Mouse (Mus musculus) C2C12 (cell line): ENCODE results near the gene Was. TPM values are rescaled to one million over a fixed set of nuclear protein-coding genes. Genes with fewer than 3 reads are reported as not detected.

ENCODE experiments used
- H3K27me3 ChIP-seq: one replicate; pipeline ENCODE4 v1.6.1; 2011; ENCODE audit not compliant: control insufficient read depth, insufficient read depth, insufficient read length
- H3K36me3 ChIP-seq: one replicate; pipeline ENCODE4 v1.6.1; 2011; ENCODE audit not compliant: control insufficient read depth, insufficient read depth
- H3K4me3 ChIP-seq: one replicate; pipeline ENCODE4 v1.5.1; 2011; ENCODE audit warnings: mild to moderate bottlenecking, control low read depth; ENCODE audit not compliant: poor library complexity, insufficient read depth, severe bottlenecking
- H3K79me2 ChIP-seq: one replicate; pipeline ENCODE4 v1.6.1; 2011; ENCODE audit not compliant: control insufficient read depth, insufficient read depth
- H3K79me3 ChIP-seq: one replicate; pipeline ENCODE4 v1.6.1; 2011; ENCODE audit warnings: low read depth, control low read depth
- H3ac ChIP-seq: one replicate; pipeline ENCODE3; 2011; ENCODE audit warnings: low read depth; ENCODE audit not compliant: control insufficient read depth, insufficient read length
- CEBPB ChIP-seq: IDR thresholded peaks from one replicate; pipeline ENCODE4 v1.6.1; 2011; ENCODE audit warnings: low read depth, mild to moderate bottlenecking, control low read depth, moderate library complexity
- CTCF ChIP-seq: IDR thresholded peaks from one replicate; pipeline ENCODE4 v1.5.1; 2011; ENCODE audit not compliant: control insufficient read depth, insufficient read depth, insufficient read length
- FOSL1 ChIP-seq: IDR thresholded peaks from one replicate; pipeline ENCODE4 v1.8.0; 2011; ENCODE audit warnings: mild to moderate bottlenecking, low read length; ENCODE audit not compliant: poor library complexity, insufficient read depth, severe bottlenecking
- MAX ChIP-seq: IDR thresholded peaks from one replicate; pipeline ENCODE4 v1.6.1; 2011; ENCODE audit warnings: mild to moderate bottlenecking, control low read depth
- MYOD1 ChIP-seq: IDR thresholded peaks from one replicate; pipeline ENCODE4 v1.6.1; 2011; ENCODE audit warnings: low read depth; ENCODE audit not compliant: control insufficient read depth, insufficient read length
- MYOG ChIP-seq: IDR thresholded peaks from one replicate; pipeline ENCODE4 v1.6.1; 2011; ENCODE audit not compliant: control insufficient read depth, insufficient read length; ENCODE audit errors: extremely low read depth
- USF1 ChIP-seq: IDR thresholded peaks from one replicate; pipeline ENCODE4 v1.6.1; 2011; ENCODE audit warnings: low read depth, mild to moderate bottlenecking, control low read depth, moderate library complexity
- long read RNA-seq, 2 experiments: library from polyadenylated mRNA; unstranded; transcript quantifications; one replicate each; pipeline ENCODE4 v2.0.0; 2019 to 2020
- polyA plus RNA-seq: library from polyadenylated mRNA; unstranded; fragments of >200 nt; fragmentation: generic; extraction: Trizol; gene quantifications from one replicate; pipeline ENCODE4 v1.2.1, GENCODE M21; 2012; ENCODE audit warnings: missing spikeins

Gene Was
- 0.74 TPM for polyA plus RNA-seq
- long read RNA-seq, experiment 1: 0 reads
- long read RNA-seq, experiment 2, partial matches to known transcripts: 0 of 2 reads
- long read RNA-seq, experiment 2, other reads (novel, unspliced or antisense): 0 of 2 reads

- Histone ChIP-seq H3K79me2 (no peaks in the 10 kb centered on the region), H3K36me3 (no peaks in the 10 kb centered on the region), H3K27me3 (no peaks in the 10 kb centered on the region), H3ac (no peak within 1 kb of the TSS), H3K79me3 (no peaks in the 10 kb centered on the region), H3K4me3 (no peak within 1 kb of the TSS)
- TF ChIP-seq MYOG: no peak
- no peak for TF ChIP-seq CEBPB
- TF ChIP-seq CTCF: no peak
- TF ChIP-seq USF1: no peak
- no peak for TF ChIP-seq MYOD1
- no peak for TF ChIP-seq FOSL1
- no peak for TF ChIP-seq MAX
Measured at GRCm38 (mm10) chrX:8090346-8090953, at the start of gene Was. Gene Was (minus strand): TSS chrX:8090498.

DNA sequence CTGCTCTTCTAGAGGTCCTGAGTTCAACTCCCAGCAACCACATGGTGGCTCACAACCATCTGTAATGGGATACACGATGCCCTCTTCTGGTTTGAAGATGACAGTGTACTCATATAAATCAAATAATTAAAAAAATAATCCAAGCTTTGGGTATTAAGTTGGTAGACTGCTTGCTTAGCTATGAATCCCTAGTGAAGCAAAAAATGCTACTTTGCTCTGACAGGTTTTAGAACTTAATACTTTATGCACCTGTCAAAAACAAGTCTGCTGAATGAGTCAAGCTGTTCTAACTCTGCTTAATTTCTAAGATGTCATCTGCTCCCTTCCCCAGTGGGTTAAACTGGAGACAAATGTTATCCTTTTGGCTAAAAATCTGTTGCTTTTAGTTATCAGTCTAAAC lies 49.2 kb upstream of the Was start:
- Histone ChIP-seq H3K79me2 (peaks cover 40% of the 10 kb centered on the region), H3K36me3 (peaks cover 60% of the 10 kb centered on the region), H3K4me3 (no peak overlapping the region), H3K79me3 (peaks cover 20% of the 10 kb centered on the region), H3ac (no peak overlapping the region), H3K27me3 (no peaks in the 10 kb centered on the region)
- TF ChIP-seq CEBPB (no peak), CTCF (no peak), MYOD1 (no peak), FOSL1 (no peak), MAX (no peak), MYOG (no peak), USF1 (no peak)

DNA sequence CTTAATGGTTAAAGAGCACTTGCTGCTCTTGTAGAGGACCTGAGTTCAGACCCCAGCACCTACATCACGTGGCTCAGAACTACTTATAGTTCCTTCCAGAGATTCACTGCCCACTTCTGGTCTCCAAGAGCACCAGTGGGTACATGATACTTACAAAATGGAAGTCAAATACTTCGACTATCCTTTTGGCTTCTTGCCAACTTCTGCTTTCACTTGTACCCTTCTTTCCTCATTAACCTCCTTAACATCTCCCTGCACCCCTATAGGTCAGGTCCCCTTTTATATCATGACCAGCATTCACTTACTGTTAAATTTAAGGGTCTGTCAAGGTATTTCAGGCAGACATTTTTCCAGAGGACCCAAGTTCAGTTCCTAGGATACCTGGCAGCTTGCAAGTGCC lies 45.6 kb upstream of the Was start:
- Histone ChIP-seq H3ac (no peak overlapping the region), H3K79me2 (peaks cover 15% of the 10 kb centered on the region), H3K27me3 (no peaks in the 10 kb centered on the region), H3K36me3 (peaks cover 29% of the 10 kb centered on the region), H3K79me3 (no peaks in the 10 kb centered on the region), H3K4me3 (no peak overlapping the region)
- TF ChIP-seq CEBPB (no peak), CTCF (no peak), MAX (no peak), MYOG (no peak), MYOD1 (no peak), USF1 (no peak), FOSL1 (no peak)

GRCm38 (mm10) chrX:8132017-8132976 lies 42.0 kb upstream of the Was start, which contains the start of gene Wdr13:
Gene Wdr13 (minus strand): TSS chrX:8132892.
- peak within 1 kb of the TSS; percentile 38 for H3K4me3 ChIP-seq
- peak within 1 kb of the TSS; percentile 72 for H3ac ChIP-seq
- H3K79me2 ChIP-seq: peaks cover 7% of the 10 kb centered on the region
- H3K27me3 ChIP-seq: no peaks in the 10 kb centered on the region
- no peaks in the 10 kb centered on the region for H3K79me3 ChIP-seq
- no peak for TF ChIP-seq CEBPB
- no peak for TF ChIP-seq FOSL1
- no peak for TF ChIP-seq MYOG
- no peak for TF ChIP-seq CTCF
- TF ChIP-seq MAX: no peak
- no peak for TF ChIP-seq MYOD1
- no peak for TF ChIP-seq USF1
- no peaks in the 10 kb centered on the region for H3K36me3 ChIP-seq

DNA sequence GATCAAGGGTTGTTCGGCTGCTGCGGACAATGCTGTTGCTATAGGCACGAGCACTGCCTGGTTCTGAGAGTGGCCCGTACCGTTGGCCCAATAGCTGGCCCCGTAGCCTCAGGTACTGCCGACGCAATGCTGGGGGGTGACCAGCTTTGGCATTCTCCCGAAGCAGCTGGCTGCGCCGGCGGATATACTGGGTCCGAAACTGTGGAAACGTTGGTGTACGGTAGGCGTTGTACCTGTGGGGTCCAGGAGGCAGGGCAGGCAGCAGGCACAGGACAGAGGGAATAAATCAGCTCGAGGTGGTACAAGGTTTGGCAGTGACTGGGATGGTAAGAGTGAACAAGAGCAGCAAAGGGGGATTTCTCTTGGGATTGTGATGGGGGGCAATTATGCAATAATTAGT lies 41.1 kb upstream of the Was start:
- Histone ChIP-seq H3K36me3 (no peaks in the 10 kb centered on the region), H3K79me2 (peaks cover 7% of the 10 kb centered on the region), H3ac (peak overlapping the region; percentile 5), H3K79me3 (no peaks in the 10 kb centered on the region), H3K4me3 (peak overlapping the region; percentile 38), H3K27me3 (no peaks in the 10 kb centered on the region)
- no peak for TF ChIP-seq CEBPB
- TF ChIP-seq MAX: no peak
- no peak for TF ChIP-seq USF1
- TF ChIP-seq FOSL1: no peak
- no peak for TF ChIP-seq MYOG
- TF ChIP-seq MYOD1: no peak
